Mouse (Mus musculus) liver, adult 2 months (tissue): ENCODE results near the gene Nova2.

Experiments
- CTCF ChIP-seq: fragments of 200-500 bp; IDR thresholded peaks from 2 replicates; pipeline ENCODE4 v1.5.1; 2011; ENCODE audit warnings: low read depth, low read length, control low read depth
- POLR2A ChIP-seq: fragments of 200-500 bp; IDR thresholded peaks from 2 replicates; pipeline ENCODE4 v1.6.1; 2011; ENCODE audit warnings: low read length, control low read depth; ENCODE audit not compliant: insufficient read depth; ENCODE audit errors: extremely low read depth

DNA sequence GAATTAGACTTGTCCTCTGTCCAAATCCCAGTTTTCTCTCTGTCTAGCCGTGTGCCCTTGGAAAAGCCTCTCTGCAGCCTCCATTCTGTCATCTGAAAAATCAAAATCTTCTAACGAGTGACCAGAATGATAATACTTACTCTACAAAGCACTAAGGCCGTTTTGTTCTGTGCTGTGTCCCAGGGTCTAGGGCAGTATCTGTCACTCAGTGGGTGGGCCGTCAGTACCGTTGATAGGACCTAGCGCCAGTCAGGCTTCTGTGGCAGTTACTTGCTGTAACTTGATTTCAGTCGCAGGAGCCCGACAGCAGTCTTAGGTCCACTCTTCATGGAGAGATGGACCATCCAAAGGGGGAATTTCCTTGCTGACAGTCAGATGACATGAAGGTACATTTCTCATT lies 1.4 kb upstream of the Nova2 start:
- TF ChIP-seq CTCF (no peak), POLR2A (no peak)
